Mouse (Mus musculus) gastrocnemius, adult 8-10 months (tissue): ENCODE data around the gene Asns. TPM values are rescaled to one million over a fixed set of nuclear protein-coding genes. Genes with fewer than 3 reads are reported as not detected.
"Not testable (repeated sequence)": the region's sequence is repeated elsewhere in the genome, so short reads cannot be mapped to it uniquely, and the experiment has no call there.

Source experiments
- DNase-seq, 2 experiments: peaks; one replicate each; pipeline ENCODE4 v3.0.0; 2022; ENCODE audit warnings: low spot score in 2 of 2
- total RNA-seq, 4 experiments: library from RNA; stranded (reverse); gene quantifications; 2 replicates each; pipeline ENCODE4 v1.2.4; 2022

Asns gene
- total RNA-seq, 4 experiments from 2014 or later = 1.2 to 2.5 (median 2.0) TPM

DNA sequence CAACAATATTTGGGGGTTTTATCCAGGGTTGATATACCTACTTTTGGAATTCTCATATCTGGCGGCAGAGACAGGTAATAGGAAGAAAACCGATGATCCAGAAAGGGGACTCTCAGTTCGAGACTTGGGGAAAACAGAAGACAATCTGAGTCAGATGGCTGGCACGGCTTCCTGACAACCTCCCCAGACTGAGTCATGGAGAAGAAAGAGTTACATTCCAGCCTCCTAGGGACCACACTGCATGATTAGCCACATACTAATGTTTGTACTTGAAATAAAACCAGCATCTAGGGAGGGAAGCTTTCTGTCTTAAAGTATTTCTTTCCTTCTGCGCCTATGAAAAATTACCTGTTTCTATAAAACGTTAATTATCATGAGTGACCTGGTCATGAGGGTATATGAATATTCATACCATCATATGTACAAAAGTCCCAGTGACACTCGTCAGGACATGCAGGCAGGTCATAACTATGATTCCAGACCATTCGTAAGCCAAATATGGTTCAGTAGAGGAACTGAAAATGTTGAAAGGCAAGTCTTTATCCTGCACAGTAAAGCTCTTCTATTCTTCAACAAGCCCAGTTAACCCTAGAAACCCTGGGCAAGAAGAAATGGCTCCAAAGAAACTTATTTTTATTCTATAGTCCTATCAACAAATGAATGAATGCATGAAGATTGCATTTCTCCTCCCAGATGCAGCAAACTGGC lies 16.7 kb downstream of the Asns start:
- no peak for DNase-seq

DNA sequence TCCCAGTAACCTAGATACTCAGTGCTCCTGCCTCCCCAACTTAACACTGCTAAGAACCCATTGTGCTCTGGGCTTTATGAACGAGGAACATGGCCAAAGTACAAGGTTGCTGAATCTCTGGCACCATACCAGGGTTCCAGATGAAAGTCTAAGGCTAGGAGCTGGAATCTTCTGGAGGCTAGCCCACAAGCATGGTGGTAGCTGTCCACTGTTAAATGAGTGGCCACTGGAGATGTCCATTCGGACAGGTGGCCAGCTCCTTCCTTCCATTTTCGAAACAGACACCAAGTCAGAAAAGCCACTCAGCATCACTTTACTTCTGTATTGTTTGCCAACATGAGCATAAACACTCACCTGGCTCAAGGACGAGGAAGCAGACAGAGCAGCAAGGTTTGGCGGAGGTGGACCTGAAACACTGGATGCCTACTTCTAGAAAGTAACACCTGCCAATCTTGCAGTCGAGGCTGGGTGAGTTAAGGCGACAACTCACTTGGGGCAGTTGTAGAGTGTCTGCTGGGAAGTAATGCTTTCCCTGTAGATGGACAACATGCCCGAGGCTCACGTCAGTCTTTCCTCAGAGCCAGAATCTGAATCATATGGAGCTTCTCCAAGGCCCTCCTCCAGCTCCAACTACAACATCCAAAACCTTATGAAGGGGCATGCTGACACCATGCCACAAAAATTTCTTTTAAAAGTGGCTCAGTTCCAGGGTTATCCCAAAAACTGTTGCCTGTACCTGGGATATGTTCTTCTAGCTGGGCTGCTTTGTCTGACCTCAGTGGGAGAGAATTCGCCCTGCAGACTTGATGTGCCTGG lies 20.4 kb downstream of the Asns start:
- no peak for DNase-seq

DNA sequence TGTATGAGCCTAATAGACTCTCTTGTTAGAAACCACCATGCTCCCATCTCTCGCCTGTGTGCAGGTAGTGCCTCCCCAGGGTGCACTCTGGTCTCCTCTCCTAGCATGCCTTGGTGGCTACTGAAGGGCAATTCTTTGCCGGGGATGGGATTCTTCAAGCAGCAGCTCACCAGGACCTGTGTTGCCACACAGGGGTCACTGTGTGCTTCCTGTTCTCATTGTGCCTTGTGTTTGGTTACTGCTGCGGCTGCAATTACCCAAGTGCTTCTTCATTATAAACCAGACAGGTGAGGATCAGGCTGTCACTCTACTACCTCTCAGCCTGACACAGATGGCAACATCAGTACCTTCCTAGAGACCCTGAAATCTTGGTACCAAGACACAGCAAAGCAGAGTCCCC lies 21.6 kb downstream of the Asns start:
- no peak for DNase-seq

DNA sequence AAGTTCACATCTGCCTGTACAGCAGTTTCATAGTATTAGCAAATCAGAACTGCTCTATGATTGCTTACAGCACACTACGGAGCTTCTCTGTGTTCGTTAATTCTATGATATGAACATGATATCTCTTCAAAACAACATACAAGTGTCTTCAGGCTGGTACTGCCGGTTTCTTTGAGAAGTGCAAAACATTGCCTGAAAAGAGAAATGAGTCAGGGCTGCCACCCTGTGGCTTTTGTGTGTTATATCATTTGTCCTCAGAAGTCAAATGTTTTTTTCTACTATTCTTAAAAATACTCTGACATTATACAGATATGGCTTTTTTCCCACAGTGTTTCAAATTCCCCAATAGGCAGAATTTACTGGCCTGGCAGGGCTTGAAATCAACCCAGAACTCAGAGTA lies 22.5 kb downstream of the Asns start:
- DNase-seq = no peak

DNA sequence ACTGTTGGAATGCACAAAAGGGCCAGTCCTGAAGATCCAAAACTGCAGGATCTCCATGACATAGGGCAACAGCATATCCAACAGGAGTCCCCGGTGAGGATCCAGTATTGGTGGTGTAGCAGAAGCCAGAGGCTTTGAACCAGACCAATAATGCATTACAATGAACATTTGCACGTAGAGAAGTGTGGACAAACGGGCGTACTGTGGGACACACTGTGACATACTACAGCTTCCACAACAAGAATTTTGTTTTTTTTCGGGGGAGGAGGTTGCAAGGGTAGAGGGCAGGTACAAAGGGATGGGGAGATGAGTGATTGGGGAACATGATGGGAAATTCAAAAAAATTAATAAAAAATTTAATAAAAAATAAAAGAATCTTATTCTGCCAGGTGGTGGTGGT lies 23.3 kb downstream of the Asns start:
- DNase-seq = no peak

DNA sequence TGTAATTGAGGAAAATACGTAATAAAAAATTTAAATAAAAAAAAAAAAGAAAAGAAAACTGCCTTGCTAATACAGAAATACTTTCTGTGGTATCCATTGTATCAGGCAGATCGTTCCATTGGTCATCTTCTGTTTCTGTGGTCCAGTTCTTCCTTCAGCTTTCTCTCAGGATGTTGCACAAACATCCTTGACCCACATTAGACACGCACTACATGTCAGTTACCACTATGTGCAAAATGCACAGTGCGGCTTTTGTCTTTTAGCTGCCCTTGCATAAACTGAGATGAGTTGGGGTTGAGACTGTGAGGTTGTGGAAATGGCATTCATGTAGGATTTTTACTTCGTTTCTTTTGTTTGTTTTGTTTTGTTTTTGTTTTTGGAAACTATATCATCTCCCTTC lies 24.7 kb downstream of the Asns start:
- DNase-seq = no peak

DNA sequence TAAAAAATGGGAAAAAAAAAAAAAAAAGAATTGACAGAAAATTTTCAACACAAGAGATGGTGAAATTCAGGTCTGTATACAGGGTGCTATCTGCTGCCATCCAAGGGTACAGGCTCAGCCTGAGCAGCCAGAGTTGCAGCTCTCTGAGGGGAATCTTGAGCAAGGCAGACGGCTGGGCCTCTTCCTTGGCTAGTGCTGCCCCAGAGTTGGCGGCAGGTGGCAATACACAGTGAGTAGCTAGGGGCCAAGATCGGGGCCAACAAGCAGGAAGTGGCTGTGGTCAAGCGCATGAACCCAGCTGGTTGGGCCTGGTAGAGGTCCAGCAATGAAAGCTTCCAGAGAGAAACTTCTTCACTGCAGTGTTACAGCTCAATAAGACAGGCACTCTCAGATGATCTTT lies 27.2 kb downstream of the Asns start:
- not testable (repeated sequence) for DNase-seq

DNA sequence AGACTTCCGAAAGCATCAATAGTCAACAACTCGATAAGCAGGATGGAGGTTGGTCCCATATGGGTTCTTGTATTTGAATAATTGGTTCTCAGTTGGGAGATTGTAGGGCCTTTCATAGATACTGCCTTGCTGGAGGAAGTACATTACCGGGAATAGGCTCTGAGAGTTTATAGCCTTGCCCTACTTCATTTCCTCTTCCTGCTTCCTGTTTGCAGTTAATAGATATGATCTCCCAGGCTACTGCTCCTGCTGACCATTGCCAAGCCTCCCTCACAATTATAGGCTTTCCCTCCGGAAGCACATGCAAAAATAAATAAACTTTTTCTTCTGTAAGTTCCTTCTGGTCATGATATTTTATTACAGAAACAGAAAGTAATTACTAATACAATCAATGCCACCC lies 31.6 kb downstream of the Asns start:
- no peak for DNase-seq

DNA sequence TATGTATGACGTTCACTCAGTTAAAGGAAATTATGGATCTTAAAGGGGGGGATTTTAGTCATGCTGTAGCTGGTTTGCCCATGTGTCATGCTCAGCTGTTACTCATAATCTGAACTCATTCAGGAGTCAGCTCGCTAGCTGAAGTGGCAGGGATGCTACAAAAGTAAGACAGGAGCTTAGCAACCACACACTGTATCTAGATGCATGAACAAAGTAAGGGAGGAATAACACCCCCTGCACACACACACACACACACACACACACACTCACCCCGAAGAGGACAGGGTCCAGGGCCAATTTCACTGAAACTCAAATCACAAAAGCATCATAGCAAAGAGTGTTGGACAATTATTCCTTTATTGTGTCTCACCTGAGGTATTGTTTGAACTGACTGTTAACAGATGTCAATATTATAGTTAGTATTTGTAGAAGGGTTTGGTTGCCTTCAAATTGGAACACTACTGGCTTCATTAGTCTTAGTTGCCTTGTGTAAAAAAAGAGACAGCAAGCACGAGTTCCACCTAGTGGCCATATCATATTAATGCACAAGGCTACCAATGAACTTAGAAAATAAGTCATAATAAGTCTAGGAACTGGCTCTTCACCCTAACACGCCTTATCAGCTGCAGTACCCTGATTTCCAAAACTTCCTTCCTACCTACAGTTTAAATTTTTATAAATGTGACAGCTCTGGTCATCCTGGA lies 32.5 kb downstream of the Asns start:
- DNase-seq = no peak

DNA sequence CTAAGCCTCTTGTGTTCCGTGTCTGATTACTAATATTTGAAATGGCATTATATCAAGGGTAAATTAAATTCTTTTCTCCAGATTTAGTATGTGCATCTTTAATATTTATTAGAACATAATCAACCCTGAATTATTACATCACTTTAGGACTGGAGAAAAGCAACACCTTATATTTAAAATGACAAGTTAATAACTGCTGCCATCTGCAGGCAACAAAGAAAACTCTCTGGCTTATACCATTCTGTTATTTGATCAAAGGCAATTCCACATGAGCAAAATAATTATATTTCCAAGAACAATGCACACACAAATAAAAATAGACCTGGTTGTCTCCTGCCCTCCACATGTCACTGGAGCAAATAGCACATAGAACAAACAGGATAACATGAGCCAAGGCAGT lies 36.5 kb downstream of the Asns start:
- DNase-seq = no peak

DNA sequence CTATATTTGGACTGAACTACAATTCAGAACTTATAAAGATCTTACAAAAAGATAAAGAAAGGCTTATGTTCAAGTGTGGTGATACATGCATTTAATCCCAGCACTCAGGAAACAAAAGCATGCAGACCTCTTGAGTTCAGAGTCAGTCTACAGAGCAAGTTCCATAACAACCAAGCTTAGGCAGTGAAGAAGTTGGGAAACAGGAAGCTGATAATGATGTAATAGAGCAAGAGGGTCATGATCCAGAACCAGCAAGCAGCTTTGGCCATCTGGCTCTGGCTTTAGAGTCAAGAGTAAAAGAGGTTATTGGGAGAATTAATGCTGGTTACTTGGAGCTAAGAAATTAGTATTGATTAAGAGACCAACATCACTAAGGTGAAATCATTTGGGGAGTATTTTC lies 44.6 kb downstream of the Asns start:
- DNase-seq = no peak

Other genes starting within 250 kb of the Asns start
- not detected for gene Tac1, start 138.4 kb downstream of the Asns start, total RNA-seq
- gene C1galt1, start 151.6 kb upstream of the Asns start, total RNA-seq = 10 to 100 TPM; 14.0 to 15.9 (median 14.3) TPM